Mouse (Mus musculus): ENCODE measurements around the gene Fam111a.

Gene Fam111a

DNA sequence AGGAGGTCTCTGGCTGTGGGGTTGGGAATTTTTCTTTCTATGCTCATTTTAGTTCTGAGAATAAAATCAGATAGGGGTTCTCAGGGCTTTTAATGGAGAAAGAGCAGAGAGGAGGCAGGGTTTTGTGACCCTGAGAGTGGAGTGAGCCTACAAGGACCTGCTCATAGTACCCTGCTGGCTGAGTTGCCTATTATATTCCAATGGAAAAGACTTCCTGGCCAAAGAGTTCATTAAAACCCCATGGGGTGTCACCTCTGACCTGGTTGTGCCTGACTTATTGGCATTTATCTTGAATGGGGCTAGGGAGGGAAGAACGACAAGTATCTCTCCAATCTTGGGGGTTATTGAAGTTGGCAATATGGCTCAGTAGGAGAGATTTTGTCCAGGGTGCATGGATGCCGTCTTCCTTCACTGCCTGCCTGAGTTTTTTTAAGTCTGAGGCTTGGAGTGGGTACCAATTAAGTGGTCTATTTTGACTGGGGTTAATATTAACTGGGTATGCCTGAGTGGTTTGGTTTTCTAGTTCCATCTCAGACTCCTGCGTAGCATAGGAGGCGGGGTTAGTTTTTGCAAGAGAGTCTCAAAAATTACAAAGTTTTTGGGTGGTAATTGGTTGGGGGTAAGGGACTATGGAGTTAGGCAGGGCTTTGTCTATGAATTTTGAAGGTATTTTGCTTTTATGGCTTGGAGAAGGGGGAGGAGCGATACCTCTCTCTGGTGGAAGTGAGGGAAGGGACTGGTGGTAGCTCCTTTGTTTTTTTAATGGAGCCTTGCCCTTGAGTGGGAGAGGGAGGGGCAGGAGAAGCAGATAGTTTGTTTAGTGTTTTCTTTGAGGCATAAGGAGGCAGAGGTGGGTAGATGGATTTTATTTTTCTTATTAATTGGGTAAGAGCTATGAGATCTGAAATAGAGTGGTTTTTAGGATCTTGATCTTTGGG is 4.7 kb downstream of the Fam111a start:
- in situ Hi-C loops (cut with MboI; ENCODE audit: unreplicated experiment in 2 of 2): loop anchor here in 1 of 2 experiments (25.0 kb wide), 1 partner anchor 1812 kb away; no protein-coding TSS in a partner anchor

DNA sequence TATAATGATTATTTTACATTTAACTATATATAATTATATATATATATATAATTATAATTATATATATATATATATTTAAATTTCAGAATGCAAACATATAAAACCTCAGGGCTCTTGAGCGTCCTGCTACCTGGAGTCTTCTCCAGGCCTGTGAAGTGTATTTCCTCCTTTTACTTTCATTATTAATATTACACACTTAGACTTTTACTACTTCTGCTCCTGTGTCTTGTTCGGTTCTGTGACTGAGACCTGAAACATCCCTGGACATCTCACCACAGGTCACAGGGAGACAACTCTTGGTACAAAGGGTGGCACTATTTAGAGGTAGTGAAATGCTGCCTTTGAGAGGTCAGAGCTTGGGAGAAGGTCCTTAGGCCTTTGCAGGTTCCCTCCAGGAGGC is 10.8 kb downstream of the Fam111a start:
- in situ Hi-C loops (cut with MboI; ENCODE audit: unreplicated experiment in 2 of 2): loop anchor here in 1 of 2 experiments (25.0 kb wide), 1 partner anchor 1806 kb away; no protein-coding TSS in a partner anchor

DNA sequence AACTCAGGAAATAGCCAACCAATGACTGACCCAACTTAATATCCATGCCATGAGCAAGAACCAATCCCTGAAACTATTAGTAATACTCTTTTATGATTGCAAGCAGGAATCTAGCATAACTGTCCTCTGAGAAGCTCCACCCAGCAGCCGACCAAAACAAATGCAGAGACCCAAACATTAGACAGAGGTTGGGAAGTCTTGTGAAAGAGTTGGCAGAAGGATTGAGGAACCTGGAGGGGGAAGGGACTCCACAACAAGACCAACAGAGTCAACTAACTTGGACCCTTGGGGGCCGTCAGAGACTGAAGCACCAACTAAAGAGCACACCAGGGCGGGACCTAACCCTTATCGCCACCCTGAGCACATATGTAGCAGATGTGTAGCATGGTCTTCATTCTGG is 12.7 kb downstream of the Fam111a start:
- in situ Hi-C loops (cut with MboI; ENCODE audit: unreplicated experiment in 2 of 2): loop anchor here in 1 of 2 experiments (25.0 kb wide), 1 partner anchor 1804 kb away; no protein-coding TSS in a partner anchor

DNA sequence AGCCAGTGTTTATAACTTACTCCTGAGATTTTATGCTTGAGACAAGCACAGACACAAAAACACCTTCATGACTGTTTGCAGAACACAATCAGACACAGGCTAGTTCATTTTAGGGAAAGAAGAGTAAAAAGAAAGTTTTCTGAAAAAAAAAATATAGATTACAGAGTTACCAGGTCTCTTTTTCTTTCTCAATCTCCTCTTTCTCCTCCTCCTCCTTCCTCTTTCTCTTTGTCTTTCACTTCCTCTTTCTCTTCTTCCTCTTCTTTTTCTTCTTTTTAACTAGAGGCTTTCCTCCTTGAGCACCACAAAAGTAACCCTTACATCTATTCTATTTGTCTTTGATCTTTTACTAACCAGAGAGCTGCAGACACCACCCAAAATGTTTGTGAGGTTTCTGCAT is 18.7 kb downstream of the Fam111a start:
- in situ Hi-C loops (cut with MboI; ENCODE audit: unreplicated experiment in 2 of 2): loop anchor here in 1 of 2 experiments (10.0 to 25.0 kb wide), 2 partner anchors 559 to 1798 kb away; no protein-coding TSS in a partner anchor

DNA sequence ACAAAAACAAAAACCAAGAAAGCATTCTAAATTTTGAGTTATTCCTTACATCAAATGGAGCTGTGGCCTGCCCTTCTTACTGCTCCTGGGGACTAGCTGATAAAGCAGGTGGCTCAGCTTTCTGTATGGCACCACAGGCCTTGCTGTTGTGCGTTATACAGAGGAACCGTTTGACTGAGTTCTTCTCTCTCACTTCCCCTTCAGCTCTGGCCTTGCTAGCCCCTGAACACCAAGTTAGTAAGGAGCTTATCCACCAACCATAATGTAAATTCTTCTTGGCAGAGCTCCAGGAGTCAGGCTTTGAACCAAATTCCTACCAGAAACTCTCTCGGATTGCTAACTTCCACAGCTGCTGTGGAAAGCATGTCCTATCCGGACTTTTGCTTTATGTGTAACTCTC is 21.5 kb downstream of the Fam111a start:
- in situ Hi-C loops (cut with MboI; ENCODE audit: unreplicated experiment in 2 of 2): loop anchor here (5.0 to 25.0 kb wide), 3 partner anchors 90 to 1795 kb away; no protein-coding TSS in a partner anchor

DNA sequence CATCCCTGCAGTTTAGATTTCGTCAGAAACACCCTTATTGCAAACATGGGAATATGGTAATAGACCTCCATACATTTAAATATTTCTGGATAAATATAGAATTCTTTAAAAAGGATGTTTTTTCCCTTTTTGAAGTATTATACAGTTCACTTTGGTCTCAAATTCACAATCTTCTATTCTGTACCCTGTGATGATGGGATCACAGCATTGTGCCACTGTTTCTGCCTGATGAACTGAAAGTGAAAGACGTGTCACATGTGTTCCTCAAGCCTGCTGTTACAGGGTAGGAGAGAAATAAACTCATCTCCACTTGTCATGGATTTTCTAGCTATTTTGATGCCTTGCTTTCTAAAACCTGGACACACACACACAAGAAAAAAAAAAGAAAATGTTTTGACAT is 25.3 kb downstream of the Fam111a start:
- in situ Hi-C loops (cut with MboI; ENCODE audit: unreplicated experiment in 2 of 2): loop anchor here in 1 of 2 experiments (5.0 to 25.0 kb wide), 2 partner anchors 99 to 1791 kb away; no protein-coding TSS in a partner anchor

DNA sequence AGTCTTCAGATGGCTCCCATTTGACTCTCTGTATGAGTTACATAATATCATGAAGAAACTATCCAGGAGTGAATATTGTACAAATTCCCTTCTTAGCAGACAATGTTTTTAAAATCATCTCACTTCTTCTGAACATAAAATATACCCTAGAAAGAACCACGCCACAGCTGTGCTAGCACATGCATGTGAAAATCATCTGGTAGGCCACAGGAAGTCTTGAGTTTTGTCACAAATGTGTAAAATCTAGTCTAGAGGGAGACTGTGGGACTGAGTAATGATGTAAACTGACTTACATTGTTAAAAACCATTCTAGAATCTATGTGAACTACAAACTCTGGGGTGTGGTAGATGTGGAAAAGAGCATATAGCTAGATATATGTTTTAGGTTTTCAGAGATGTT is 26.1 kb downstream of the Fam111a start:
- in situ Hi-C loops (cut with MboI; ENCODE audit: unreplicated experiment in 2 of 2): loop anchor here in 1 of 2 experiments (5.0 to 25.0 kb wide), 2 partner anchors 99 to 1791 kb away; no protein-coding TSS in a partner anchor

DNA sequence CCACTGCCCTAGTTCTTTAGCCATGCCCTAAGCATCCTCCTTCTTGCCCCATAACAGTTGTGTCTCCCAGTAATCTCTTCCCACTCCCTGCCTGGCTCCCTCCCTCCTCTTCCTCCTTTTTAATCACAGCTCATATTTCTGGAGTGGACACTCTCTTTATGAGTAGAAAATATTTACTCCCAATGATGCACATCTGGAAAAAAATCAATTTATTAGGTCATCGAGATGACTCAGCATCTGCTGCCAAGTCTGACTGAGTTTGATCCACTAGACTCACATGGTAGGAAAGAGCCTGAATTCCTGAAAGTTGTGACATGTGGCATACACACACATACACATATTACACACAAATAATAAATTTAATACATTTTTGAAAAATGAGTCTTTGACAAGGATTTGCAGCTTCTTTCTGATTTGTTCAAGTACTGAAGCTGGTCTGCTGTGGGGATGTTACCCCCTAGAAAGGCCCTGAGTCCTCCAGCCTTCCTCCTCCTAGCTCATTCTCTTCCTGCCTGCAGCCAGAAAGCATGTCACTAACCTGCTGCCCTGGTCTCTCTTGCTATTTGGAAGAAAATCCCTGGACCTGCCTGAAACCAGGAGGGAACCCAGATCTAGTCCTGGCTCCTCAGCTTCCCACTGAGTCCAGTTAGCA is 27.2 kb downstream of the Fam111a start:
- in situ Hi-C loops (cut with MboI; ENCODE audit: unreplicated experiment in 2 of 2): loop anchor here in 1 of 2 experiments (5.0 to 25.0 kb wide), 2 partner anchors 100 to 1790 kb away; no protein-coding TSS in a partner anchor

DNA sequence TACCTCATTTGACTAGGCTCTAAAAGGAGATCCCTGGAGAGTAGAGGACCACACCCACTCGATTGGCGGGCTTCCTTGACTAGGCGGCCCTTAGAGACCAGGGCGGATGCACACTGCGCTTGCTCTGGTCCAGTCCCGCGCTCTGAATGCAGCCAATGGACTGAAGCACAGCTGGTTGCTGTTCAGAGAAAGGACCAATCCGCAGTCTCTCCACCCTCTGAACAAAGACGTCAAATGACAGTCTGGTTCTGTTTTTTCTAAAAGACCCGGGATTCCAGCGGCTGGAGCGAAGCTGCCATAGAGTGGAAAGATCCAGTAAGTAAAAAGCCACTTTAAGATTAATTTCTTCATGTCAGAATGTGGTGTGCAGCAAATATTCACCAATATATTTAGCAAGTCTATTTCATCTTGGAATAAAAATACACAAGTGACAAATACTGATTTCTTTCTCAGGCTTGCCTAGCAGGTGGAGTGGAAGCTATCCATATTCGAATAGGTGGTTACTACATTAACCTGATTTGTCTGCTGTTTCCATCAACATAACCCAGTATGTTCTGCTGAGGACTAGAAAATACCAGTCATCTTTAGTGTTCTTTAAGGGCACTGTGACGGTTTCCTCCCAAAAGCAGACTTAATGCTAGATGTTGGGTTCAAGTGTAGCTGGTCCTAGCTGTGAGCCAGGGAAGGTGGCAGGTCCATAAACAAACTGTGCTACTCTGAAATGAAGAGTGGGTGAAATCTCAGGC is 27.9 kb downstream of the Fam111a start:
- in situ Hi-C loops (cut with MboI; ENCODE audit: unreplicated experiment in 2 of 2): loop anchor here in 1 of 2 experiments (5.0 to 25.0 kb wide), 2 partner anchors 101 to 1789 kb away; no protein-coding TSS in a partner anchor

DNA sequence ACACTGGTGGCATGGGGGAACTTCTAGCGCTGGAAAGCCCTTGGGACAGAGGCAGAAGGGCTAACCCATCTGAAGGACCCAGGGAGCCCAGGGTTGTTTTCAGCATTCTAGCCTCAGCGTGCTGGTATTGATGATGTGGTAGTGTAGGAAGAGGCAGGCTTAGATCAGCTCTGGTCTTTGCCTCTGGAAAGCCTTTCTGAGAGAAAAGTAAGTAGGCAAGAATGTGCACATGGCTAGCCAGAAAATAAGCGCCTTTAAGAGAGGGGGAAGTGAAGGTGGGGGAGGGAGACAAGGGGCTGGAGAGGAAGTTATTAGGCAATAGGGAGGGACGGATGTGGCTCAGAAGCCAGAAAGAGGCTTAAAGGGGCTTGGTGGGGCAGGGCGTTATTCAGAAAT is 28.5 kb downstream of the Fam111a start:
- in situ Hi-C loops (cut with MboI; ENCODE audit: unreplicated experiment in 2 of 2): loop anchor here in 1 of 2 experiments (5.0 to 25.0 kb wide), 2 partner anchors 102 to 1788 kb away; no protein-coding TSS in a partner anchor

DNA sequence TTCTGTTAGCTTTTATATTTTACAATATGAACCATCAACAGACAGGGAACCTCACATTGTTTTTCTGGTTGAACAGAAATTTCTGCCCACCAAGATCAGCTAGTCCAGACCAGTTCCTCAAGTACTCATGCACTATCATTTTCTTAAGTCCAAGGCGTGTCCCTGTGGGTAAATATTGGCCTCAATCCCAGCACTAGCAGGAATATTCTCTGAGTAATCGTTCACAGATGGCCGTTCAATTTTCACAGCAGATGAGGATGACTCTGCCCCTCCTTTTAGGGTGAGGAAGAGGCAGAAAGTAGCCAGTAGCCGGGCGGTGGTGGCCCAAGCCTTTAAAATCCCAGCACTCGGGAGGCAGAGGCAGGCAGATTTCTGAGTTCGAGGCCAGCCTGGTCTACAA is 29.6 kb downstream of the Fam111a start:
- in situ Hi-C loops (cut with MboI; ENCODE audit: unreplicated experiment in 2 of 2): loop anchor here in 1 of 2 experiments (25.0 kb wide), 1 partner anchor 563 kb away; no protein-coding TSS in a partner anchor

DNA sequence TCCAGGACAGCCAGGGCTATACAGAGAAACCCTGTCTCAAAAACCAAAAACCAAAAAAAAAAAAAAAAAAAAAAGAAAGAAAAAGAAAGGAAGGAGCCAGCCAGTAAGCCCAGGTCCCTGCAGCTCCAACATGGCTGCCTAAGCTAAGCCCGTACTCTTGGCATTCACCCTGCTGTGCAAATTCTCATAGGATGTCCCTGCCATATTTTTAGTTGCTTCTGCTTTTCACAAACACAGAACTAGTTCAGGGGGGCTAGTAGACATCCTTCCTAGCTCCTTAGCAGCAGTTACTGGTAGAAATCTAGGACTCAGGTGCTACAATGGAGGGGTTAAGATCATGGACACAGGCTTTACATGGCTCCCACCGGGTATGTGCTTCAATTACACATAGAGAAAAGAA is 30.0 kb downstream of the Fam111a start:
- in situ Hi-C loops (cut with MboI; ENCODE audit: unreplicated experiment in 2 of 2): loop anchor here in 1 of 2 experiments (25.0 kb wide), 1 partner anchor 563 kb away; no protein-coding TSS in a partner anchor

DNA sequence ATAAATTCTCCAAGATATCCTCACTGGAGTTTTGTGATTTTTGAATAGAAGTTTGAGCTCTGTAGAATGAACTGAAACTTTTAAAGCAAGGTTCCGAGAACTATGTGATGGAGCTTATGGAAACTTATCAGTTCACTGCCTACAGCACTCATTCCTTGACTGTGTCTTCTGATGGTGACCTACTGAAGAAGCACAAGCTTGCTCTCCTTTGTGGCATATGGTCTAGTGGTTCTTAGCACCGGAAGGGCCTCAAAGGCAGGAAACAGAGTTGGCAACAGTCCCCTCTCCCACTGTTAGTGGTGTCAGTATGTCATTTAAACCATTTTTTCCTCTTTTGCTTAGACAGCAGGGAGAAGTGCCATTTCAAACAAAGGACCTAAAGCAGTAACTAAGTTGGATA is 31.1 kb downstream of the Fam111a start:
- in situ Hi-C loops (cut with MboI; ENCODE audit: unreplicated experiment in 2 of 2): loop anchor here in 1 of 2 experiments (25.0 kb wide), 1 partner anchor 564 kb away; no protein-coding TSS in a partner anchor

DNA sequence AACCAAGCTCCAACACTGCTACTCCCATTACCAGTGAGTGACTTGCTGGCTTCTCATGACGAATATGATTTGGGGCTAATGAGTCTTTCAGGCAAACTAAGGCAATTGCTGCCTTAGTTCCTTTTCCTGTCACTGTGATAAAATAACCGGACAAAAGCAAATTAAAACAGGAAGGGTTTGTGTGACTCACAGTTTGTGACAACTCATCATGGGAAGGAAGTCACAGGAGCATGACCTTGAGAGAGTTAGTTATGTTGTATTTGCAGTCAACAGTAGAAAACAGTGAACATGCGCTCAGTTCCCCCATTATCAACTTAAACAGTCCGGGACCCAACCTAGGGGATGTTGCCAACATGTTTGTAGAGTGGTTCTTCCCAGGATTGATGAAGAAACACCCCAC is 39.8 kb downstream of the Fam111a start:
- in situ Hi-C loops (cut with MboI; ENCODE audit: unreplicated experiment in 2 of 2): loop anchor here (10.0 to 25.0 kb wide), 2 partner anchors 573 to 811 kb away; partner anchors contain the start of gene Mrpl16 (in 1 of the 2)

DNA sequence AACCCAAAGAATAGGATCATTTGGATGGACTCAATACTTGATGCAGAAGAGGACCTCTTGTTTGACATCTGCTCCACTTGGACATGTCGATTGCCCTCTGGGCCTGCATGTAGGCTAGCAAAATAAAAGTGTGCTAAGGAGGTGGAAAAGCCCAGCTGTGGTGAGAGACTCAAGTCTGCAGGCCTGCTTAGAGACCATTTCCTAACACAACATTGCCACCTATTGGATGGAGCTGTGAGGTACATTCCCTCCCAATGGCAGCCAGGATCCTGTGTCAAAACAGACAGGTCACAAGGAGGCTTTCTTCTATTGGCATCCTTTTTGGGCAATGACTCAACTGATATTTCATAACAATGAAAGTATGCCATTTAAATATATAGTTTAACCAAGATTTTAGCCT is 46.4 kb downstream of the Fam111a start:
- in situ Hi-C loops (cut with MboI; ENCODE audit: unreplicated experiment in 2 of 2): loop anchor here (5.0 to 25.0 kb wide), 8 partner anchors 45 to 1225 kb away; partner anchors contain the start of genes Fam111a (in 2 of the 2) and Olfr1499 (in 2 of the 2)

DNA sequence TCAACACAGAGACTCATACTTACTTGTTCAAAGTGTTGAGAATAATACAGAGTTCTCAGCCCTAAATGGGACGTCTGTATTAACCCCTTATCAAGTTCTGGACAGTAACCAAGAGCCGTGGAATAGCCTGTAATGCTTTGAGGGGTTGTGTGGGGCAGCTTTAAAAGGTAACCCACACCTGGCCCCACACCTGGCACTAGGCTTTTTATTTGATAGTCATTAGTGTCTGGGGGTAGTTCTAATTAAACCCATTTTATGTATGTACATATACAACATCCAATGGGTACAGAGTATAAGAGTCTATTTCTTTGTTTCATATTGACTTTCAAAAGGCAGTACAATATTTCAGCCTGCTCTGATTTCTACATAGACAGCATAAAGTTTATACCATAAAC is 49.6 kb downstream of the Fam111a start:
- in situ Hi-C loops (cut with MboI; ENCODE audit: unreplicated experiment in 2 of 2): loop anchor here (10.0 to 25.0 kb wide), 3 partner anchors 460 to 1220 kb away; partner anchors contain the start of gene Olfr1499 (in 1 of the 2)

DNA sequence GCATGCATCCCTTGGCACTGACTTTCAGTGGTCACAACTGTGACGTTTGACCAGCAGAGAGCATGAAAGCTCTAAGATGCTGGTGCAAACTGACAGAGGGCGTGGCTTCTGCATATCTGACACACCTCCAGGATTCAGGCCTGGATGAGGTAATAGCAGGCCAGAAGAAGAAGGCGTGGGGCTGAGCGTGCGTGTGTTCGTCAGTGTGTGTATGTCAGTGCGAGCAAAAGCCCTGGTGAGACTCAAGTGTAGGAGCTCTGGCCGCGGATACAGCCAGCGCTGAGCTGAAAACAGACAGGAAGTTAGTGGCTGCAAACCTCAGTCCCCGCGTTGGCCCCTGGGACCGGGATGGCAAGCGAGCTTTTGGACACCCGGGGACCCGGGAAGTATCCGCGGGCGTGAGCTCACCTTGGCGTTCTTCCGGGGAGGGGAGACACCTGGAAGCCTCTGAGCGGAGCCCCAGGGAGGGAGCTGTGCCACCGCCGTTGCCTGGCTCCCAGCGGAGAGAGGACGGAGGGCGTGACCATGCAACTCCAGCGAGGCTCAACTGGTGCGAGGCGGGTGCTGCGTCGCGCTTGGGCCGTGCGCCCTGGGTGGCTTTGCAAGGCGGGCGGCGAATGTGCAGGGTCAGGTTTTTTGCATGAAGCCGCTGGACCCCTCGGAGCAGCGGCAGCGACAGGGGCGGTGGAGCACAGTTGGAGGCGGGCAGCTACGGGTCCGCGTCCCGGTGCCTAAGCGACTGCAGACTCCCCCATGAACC is 50.2 kb downstream of the Fam111a start:
- in situ Hi-C loops (cut with MboI; ENCODE audit: unreplicated experiment in 2 of 2): loop anchor here (10.0 to 25.0 kb wide), 3 partner anchors 461 to 1219 kb away; partner anchors contain the start of gene Olfr1499 (in 1 of the 2)

DNA sequence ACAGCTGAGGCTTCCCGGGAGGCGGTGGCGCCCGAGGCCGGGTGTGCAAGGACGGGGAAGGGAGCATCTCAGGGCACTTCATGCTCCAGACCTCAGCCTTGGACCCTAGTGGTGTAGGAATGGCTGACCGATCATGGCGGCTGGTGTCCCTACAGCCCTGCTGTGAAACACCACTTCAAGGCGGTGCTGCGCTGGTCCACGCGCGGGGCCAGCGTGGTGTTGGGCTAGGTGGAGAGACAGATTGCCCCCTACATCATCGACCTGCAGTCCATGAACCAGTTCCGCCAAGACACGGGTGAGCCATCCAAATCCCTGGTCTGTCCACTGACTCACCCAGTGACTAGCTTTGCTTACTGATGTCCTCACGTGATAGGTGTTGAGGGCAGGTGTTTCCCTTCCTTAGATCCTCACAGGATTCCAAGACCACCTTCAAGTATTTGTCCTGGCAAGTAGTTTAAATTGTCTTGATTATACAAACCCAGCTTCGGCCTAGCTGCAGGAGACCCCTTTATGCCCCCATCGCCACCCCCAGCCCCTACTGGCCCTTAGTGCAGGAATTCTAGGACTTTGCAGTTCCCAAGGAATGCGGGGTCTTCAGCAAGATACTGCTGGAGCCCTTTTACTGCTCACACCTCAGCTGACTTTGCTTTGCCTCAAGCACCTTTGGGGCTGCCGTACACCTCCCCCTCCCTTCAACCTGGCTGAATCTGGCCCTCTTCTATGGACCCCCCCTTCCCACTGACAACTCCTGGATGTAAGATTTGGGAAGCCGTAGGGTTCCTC is 50.9 kb downstream of the Fam111a start:
- in situ Hi-C loops (cut with MboI; ENCODE audit: unreplicated experiment in 2 of 2): loop anchor here (10.0 to 25.0 kb wide), 3 partner anchors 462 to 1218 kb away; partner anchors contain the start of gene Olfr1499 (in 1 of the 2)

Measured in v-Abl transformed pro-B cells (cell line).